Mouse (Mus musculus): ENCODE measurements at regions not wholly inside any gene's neighbourhood (a gene's known extent, or its start where the extent isn't known, plus 50 kb on each side); places are given as distances from the start of the nearest gene placed in this dataset.
"Not testable (repeated sequence)": the region's sequence is repeated elsewhere in the genome, so short reads cannot be mapped to it uniquely, and the experiment has no call there.

DNA sequence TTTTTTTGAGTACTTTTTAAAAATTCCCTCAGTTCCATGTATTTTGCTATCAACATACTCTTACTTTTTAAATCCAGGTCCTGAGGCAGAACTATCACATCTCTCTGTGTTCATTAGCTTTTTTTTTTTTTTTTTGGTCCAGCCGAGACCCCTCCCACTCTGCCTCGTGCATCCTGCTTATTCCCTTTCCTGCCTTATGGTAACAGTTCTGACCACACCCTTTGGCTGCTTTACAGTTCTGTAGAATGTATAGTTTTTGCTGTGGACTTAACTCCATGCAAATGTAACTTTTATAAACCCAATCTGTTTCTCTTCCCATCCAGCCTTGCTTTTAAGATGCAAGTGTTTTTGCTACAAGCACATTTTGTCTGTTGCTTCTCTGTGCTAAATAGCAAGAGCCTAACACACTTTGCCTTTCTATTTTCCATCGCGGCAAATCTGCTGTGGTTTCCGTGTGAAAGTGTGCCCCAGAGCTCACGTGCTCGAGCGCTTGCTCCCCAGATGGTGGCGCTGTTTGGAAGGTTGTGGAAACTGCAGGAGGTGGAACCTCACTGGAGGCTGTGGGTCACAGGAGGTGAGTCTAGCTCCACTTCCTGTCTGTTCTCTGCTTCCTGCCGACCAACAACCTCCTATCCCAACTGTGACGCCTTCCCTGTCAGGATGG, 92.3 kb upstream of the Vldlr start:
- WGBS = 70% methylated on average over 11 of the region's 11 CpGs
- H3K27ac ChIP-seq (replicated peaks; ENCODE audit: low read depth, low read length) = no peak overlapping the region
- H3K4me3 ChIP-seq (replicated peaks; ENCODE audit: low read depth, low read length) = no peak overlapping the region
- H3K4me1 ChIP-seq (ENCODE audit: control insufficient read depth, insufficient read depth, low read length) = peaks cover 17% of the 10 kb centered on the region; the same call in 1 of the 2 replicates
- ATAC-seq (ENCODE audit: low FRiP score, low TSS enrichment) (no peak), DNase-seq (no peak)
- no peaks in the 10 kb centered on the region for H3K9me3 ChIP-seq (ENCODE audit: control insufficient read depth, low read length)
- H3K36me3 ChIP-seq (ENCODE audit: control insufficient read depth, insufficient read depth, low read length) = no peaks in the 10 kb centered on the region
- H3K4me2 ChIP-seq (ENCODE audit: low read length) = no peak overlapping the region
- no peak overlapping the region for H3K9ac ChIP-seq (replicated peaks; ENCODE audit: low read length)
- no peaks in the 10 kb centered on the region for H3K27me3 ChIP-seq (ENCODE audit: control insufficient read depth, insufficient read depth, low read length)

DNA sequence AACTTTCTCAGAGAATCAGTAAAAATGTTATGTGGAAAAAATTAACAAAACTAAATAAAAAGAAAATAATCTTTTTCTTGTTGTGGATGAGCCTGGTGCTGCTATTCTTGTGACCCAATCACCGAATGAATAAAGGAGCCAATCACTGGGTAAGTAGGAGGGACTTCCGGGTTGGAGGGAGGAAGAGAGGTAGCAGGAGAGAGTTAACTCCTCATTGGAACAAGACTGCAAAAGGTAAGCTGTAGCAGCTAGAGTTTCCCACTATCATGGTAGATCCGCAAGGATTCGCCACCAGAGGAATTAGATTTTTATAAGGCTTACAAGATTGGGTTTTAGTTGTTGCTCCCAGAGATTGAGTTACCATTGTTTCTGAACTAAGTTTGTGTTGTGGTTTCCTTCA, 87.8 kb upstream of the Vldlr start:
- H3K4me3 ChIP-seq (replicated peaks; ENCODE audit: low read depth, low read length); H3K27me3 ChIP-seq (ENCODE audit: control insufficient read depth, insufficient read depth, low read length); H3K27ac ChIP-seq (replicated peaks; ENCODE audit: low read depth, low read length); H3K4me1 ChIP-seq (ENCODE audit: control insufficient read depth, insufficient read depth, low read length); H3K9ac ChIP-seq (replicated peaks; ENCODE audit: low read length); H3K9me3 ChIP-seq (ENCODE audit: control insufficient read depth, low read length); DNase-seq; ATAC-seq (ENCODE audit: low FRiP score, low TSS enrichment); H3K36me3 ChIP-seq (ENCODE audit: control insufficient read depth, insufficient read depth, low read length); H3K4me2 ChIP-seq (ENCODE audit: low read length): not testable (repeated sequence)
- 94% methylated on average over 4 of the region's 4 CpGs for WGBS

DNA sequence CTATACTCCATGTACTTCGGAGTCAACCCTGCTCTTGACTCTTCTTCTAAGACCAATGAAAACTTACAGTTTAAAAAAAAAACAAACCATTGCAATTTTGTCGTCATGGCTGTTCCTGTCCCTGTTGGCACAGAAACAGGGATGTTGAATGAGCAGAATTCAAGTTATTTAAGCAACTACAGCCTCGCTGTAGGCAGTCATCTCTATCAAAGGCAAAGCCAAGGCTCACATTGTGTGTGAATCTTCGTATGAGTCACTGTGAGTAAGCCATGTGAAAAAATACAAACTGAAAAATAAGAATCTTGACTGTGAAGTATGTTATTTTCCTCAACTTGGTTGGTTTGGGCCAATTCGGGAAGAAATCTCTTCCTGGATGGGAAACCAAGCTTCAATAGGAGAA, 81.9 kb upstream of the Vldlr start:
- no peaks in the 10 kb centered on the region for H3K36me3 ChIP-seq (ENCODE audit: control insufficient read depth, insufficient read depth, low read length)
- ATAC-seq (ENCODE audit: low FRiP score, low TSS enrichment) (no peak), DNase-seq (no peak)
- H3K4me3 ChIP-seq (replicated peaks; ENCODE audit: low read depth, low read length) = no peak overlapping the region
- no peak overlapping the region for H3K9ac ChIP-seq (replicated peaks; ENCODE audit: low read length)
- no peaks in the 10 kb centered on the region for H3K27me3 ChIP-seq (ENCODE audit: control insufficient read depth, insufficient read depth, low read length)
- H3K27ac ChIP-seq (replicated peaks; ENCODE audit: low read depth, low read length) = no peak overlapping the region
- no peak overlapping the region for H3K4me2 ChIP-seq (ENCODE audit: low read length)
- H3K4me1 ChIP-seq (ENCODE audit: control insufficient read depth, insufficient read depth, low read length) = no peaks in the 10 kb centered on the region
- no peaks in the 10 kb centered on the region for H3K9me3 ChIP-seq (ENCODE audit: control insufficient read depth, low read length)
- WGBS = 85% methylated on average over 5 of the region's 5 CpGs

DNA sequence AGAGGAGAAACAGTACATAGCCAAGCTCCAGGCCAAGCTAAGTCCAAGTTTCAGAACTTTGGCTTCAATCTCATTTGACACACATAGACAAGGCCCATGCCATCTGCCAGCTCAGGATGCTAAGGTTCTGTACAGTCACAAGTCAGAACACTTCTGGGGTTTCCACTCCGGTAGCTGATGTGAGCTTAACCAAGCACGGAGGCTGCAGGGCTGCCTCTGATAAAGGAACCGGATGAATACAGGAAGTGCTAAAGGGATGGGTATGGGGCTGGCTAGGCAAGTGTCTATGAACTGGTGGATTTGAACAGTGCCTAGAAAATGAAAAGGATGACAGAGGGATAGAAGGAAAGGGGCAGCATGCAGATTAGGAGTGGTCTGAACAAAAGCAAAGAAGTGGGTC, 75.4 kb upstream of the Vldlr start:
- ATAC-seq (ENCODE audit: low FRiP score, low TSS enrichment) (no peak), DNase-seq (no peak)
- Histone ChIP-seq H3K27ac (replicated peaks; ENCODE audit: low read depth, low read length) (no peak overlapping the region), H3K4me2 (ENCODE audit: low read length) (no peak overlapping the region), H3K9me3 (ENCODE audit: control insufficient read depth, low read length) (no peaks in the 10 kb centered on the region), H3K36me3 (ENCODE audit: control insufficient read depth, insufficient read depth, low read length) (no peaks in the 10 kb centered on the region), H3K27me3 (ENCODE audit: control insufficient read depth, insufficient read depth, low read length) (no peaks in the 10 kb centered on the region), H3K4me1 (ENCODE audit: control insufficient read depth, insufficient read depth, low read length) (0 out of 2 replicates have a peak, but pooled peaks cover 5% of the 10 kb centered on the region), H3K9ac (replicated peaks; ENCODE audit: low read length) (no peak overlapping the region), H3K4me3 (replicated peaks; ENCODE audit: low read depth, low read length) (no peak overlapping the region)
- 79% methylated on average over 3 of the region's 3 CpGs for WGBS

DNA sequence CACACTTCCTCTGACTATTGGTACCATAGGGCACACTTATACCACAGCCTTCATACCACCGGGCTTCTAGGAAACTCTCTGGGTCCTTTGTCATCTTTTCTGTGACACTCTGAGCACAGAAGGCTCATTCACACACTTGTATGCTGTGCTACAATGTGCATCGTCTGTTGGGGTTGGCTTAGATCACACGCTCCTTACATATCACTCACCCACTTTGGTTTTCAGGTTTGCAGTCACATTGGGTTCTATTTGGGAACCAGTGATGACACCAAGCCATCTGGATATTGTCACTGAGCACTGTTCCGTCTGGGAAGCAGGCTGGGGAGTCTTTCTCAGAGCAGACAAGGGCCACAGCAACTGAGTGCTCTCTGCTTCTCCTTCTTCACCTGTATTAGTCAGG, 74.1 kb upstream of the Vldlr start:
- Histone ChIP-seq H3K9ac (replicated peaks; ENCODE audit: low read length) (no peak overlapping the region), H3K36me3 (ENCODE audit: control insufficient read depth, insufficient read depth, low read length) (no peaks in the 10 kb centered on the region), H3K4me3 (replicated peaks; ENCODE audit: low read depth, low read length) (no peak overlapping the region), H3K9me3 (ENCODE audit: control insufficient read depth, low read length) (no peaks in the 10 kb centered on the region), H3K4me1 (ENCODE audit: control insufficient read depth, insufficient read depth, low read length) (0 out of 2 replicates have a peak, but pooled peaks cover 5% of the 10 kb centered on the region), H3K27me3 (ENCODE audit: control insufficient read depth, insufficient read depth, low read length) (no peaks in the 10 kb centered on the region), H3K4me2 (ENCODE audit: low read length) (no peak overlapping the region), H3K27ac (replicated peaks; ENCODE audit: low read depth, low read length) (no peak overlapping the region)
- ATAC-seq (ENCODE audit: low FRiP score, low TSS enrichment) (no peak), DNase-seq (no peak)
- WGBS = 93% methylated on average over 4 of the region's 4 CpGs

DNA sequence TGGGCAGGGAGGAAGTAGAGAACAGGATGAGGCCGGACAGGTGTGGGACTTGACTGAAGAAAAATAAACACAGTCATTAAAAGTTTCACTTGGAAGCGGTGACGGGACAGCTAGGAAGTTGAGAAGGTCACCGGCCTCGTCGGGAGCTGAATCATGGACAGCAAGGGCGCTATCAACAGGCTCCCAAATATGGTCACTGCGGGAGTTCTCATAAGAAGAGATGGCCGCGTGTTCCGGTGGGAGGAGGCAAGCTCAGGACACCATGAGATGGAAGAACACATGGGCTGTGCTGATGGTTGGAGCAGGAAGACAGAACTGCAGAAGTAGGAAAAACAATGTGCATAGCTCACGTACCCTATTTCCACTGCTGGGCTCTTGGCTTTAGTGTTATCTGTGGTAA, 68.9 kb upstream of the Vldlr start:
- Histone ChIP-seq H3K9ac (replicated peaks; ENCODE audit: low read length) (no peak overlapping the region), H3K36me3 (ENCODE audit: control insufficient read depth, insufficient read depth, low read length) (no peaks in the 10 kb centered on the region), H3K9me3 (ENCODE audit: control insufficient read depth, low read length) (no peaks in the 10 kb centered on the region), H3K4me2 (ENCODE audit: low read length) (no peak overlapping the region), H3K4me1 (ENCODE audit: control insufficient read depth, insufficient read depth, low read length) (0 out of 2 replicates have a peak, but pooled peaks cover 5% of the 10 kb centered on the region), H3K27ac (replicated peaks; ENCODE audit: low read depth, low read length) (no peak overlapping the region), H3K4me3 (replicated peaks; ENCODE audit: low read depth, low read length) (no peak overlapping the region), H3K27me3 (ENCODE audit: control insufficient read depth, insufficient read depth, low read length) (no peaks in the 10 kb centered on the region)
- 97% methylated on average over 12 of the region's 12 CpGs for WGBS
- DNase-seq = no peak
- ATAC-seq (ENCODE audit: low FRiP score, low TSS enrichment) = no peak

DNA sequence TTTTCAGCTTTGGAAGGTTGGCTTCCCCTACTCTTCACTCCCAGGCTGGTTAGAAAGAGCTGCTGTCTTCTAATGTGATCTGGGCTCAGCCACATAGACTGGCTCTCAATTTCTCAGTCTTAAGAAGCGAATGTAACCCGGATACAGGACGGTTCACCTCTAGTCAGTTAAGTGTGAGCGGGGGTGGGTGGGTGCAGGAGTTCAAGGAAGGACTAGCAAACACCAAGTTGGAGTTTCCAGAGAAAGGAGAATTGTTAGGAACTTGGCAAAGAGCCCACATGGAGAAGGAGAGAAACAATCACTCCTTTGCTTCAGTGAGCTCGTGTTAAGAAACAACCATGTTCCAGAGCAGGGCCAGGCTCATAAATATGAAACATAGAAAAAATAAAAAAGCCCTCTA, 68.0 kb upstream of the Vldlr start:
- no peak for DNase-seq
- H3K36me3 ChIP-seq (ENCODE audit: control insufficient read depth, insufficient read depth, low read length) = no peaks in the 10 kb centered on the region
- H3K9me3 ChIP-seq (ENCODE audit: control insufficient read depth, low read length) = no peaks in the 10 kb centered on the region
- no peak for ATAC-seq (ENCODE audit: low FRiP score, low TSS enrichment)
- no peaks in the 10 kb centered on the region for H3K27me3 ChIP-seq (ENCODE audit: control insufficient read depth, insufficient read depth, low read length)
- 0 out of 2 replicates have a peak, but pooled peaks cover 5% of the 10 kb centered on the region for H3K4me1 ChIP-seq (ENCODE audit: control insufficient read depth, insufficient read depth, low read length)
- H3K4me3 ChIP-seq (replicated peaks; ENCODE audit: low read depth, low read length) = no peak overlapping the region
- H3K9ac ChIP-seq (replicated peaks; ENCODE audit: low read length) = no peak overlapping the region
- H3K4me2 ChIP-seq (ENCODE audit: low read length) = no peak overlapping the region
- WGBS = 79% methylated on average over 5 of the region's 5 CpGs
- no peak overlapping the region for H3K27ac ChIP-seq (replicated peaks; ENCODE audit: low read depth, low read length)

DNA sequence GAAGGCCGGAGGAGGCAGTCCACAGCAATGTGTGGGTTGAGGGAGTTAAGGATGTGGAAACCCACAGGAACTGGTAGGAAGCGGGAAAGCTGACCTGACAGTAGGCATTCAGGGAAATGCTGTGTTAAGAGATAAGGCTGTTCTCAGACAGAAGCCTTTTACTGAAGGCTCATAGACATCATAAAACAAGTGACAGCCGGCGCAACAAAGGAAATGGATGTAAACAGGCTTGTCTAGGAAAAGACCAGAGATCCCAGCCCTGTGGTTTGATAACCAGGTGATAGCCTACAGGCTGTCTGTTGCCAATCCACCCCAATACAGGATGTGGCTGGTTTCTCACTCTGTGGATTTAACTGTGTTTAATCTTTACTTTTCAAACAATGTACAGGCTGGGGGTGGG, 66.7 kb upstream of the Vldlr start:
- H3K27ac ChIP-seq (replicated peaks; ENCODE audit: low read depth, low read length) = no peak overlapping the region
- H3K4me1 ChIP-seq (ENCODE audit: control insufficient read depth, insufficient read depth, low read length) = no peaks in the 10 kb centered on the region
- no peak overlapping the region for H3K4me3 ChIP-seq (replicated peaks; ENCODE audit: low read depth, low read length)
- no peaks in the 10 kb centered on the region for H3K36me3 ChIP-seq (ENCODE audit: control insufficient read depth, insufficient read depth, low read length)
- no peaks in the 10 kb centered on the region for H3K9me3 ChIP-seq (ENCODE audit: control insufficient read depth, low read length)
- H3K4me2 ChIP-seq (ENCODE audit: low read length) = no peak overlapping the region
- no peaks in the 10 kb centered on the region for H3K27me3 ChIP-seq (ENCODE audit: control insufficient read depth, insufficient read depth, low read length)
- WGBS = 86% methylated on average over 4 of the region's 4 CpGs
- ATAC-seq (ENCODE audit: low FRiP score, low TSS enrichment) (no peak), DNase-seq (peak; percentile 4)
- H3K9ac ChIP-seq (replicated peaks; ENCODE audit: low read length) = no peak overlapping the region

DNA sequence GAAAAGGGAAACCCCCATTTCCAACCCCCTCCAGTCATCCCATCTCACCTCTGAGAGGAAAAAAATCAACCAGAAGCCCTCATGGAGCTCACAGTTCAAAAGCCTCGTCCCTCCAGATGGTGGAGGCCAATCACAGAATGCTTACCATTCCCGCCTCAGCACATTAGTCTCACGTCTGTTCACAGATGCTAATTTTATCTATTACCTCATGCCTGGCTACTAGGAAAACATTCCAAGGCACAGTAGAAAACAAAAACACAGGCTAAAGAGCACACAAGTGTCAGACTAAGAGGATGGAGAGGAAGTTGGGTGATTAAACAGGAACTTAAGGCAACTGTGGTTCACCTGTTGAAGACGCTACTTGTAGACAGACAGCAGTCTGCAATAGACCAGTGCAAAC, 54.4 kb upstream of the Vldlr start:
- Histone ChIP-seq H3K9ac (replicated peaks; ENCODE audit: low read length) (no peak overlapping the region), H3K9me3 (ENCODE audit: control insufficient read depth, low read length) (no peaks in the 10 kb centered on the region), H3K4me3 (replicated peaks; ENCODE audit: low read depth, low read length) (no peak overlapping the region), H3K4me1 (ENCODE audit: control insufficient read depth, insufficient read depth, low read length) (no peaks in the 10 kb centered on the region), H3K4me2 (ENCODE audit: low read length) (no peak overlapping the region), H3K27me3 (ENCODE audit: control insufficient read depth, insufficient read depth, low read length) (no peaks in the 10 kb centered on the region), H3K27ac (replicated peaks; ENCODE audit: low read depth, low read length) (no peak overlapping the region), H3K36me3 (ENCODE audit: control insufficient read depth, insufficient read depth, low read length) (no peaks in the 10 kb centered on the region)
- ATAC-seq (ENCODE audit: low FRiP score, low TSS enrichment) = no peak
- DNase-seq = no peak
- 75% methylated on average over 4 of the region's 4 CpGs for WGBS

All from midbrain, embryonic 14.5 days (tissue).